Mouse (Mus musculus): ENCODE data around the gene Slc39a13.

Slc39a13 gene

DNA sequence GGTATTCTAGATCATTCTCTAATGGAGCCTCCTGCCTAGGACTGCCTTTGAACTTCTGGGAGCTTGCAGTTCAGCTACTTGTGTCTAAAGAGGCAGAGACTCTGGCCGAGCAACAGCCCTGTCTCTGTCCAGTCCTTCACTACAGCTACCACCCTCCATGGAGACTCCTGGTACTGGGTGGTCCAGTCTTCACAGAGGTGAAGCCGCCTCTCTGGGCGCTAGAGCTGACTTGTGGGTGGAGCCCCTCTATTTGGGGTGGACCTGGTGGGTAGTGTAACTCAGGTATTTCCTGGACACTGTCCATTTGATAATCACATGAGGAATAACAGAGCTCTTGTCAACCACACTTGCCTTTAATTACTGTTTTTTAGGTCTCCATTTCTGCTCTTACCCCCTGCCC, 50.3 kb downstream of the Slc39a13 start:
- Histone ChIP-seq H3K4me3 (replicated peaks; ENCODE audit: low read length) (no peak overlapping the region), H3K4me1 (replicated peaks; ENCODE audit: low read depth, low read length) (peaks cover 74% of the 10 kb centered on the region), H3K36me3 (ENCODE audit: insufficient read depth, low read length) (peaks cover 50% of the 10 kb centered on the region), H3K27me3 (ENCODE audit: insufficient read depth, low read length) (no peaks in the 10 kb centered on the region), H3K9me3 (ENCODE audit: low read length) (no peaks in the 10 kb centered on the region)
- TF ChIP-seq NANOG (IDR thresholded peaks at IDR 0.05; ENCODE audit: borderline replicate concordance, low read length) (no peak), POU5F1 (IDR thresholded peaks at IDR 0.05; ENCODE audit: borderline replicate concordance, low read length) (no peak), CTCF (conservative IDR thresholded peaks at IDR 0.05; ENCODE audit: low read length) (no peak)

DNA sequence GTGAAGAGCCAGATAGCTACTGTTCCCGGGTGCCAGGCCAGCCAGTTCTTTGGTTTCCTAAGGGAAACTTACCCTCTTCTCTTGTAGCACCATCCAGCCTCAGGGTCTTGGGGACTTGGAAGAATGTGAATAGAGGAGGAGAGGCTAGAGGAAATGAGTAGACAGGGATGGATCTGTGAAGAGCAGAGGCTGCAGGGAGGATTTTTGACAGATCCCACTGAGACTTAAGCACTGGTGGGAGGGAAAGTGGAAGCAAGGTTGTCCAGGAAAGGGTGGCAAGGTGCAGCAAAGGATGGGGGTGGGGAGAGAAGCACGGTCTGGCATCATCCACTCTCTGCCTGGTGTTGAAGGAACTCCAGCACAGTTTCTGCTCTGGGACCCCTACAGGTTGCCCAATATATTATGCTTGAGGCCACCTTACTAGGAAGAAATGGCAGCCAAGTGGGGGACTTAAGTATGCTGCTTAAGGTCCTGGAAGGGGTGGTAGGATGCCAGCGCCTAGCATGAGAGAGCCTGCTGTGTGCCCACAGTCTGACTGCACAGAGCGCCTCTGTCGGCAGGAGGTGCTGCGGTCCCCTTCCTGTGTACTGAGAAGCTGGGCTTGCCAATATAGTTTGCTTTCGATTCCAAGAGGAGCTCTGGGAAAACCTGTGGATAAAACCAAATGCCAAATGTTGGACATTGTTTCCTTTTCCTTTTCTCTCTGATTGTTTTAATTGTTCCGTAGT, 52.0 kb downstream of the Slc39a13 start:
- TF ChIP-seq POU5F1 (IDR thresholded peaks at IDR 0.05; ENCODE audit: borderline replicate concordance, low read length) (no peak), CTCF (conservative IDR thresholded peaks at IDR 0.05; ENCODE audit: low read length) (peak; percentile 22; the same call in 1 of the 2 replicates), NANOG (IDR thresholded peaks at IDR 0.05; ENCODE audit: borderline replicate concordance, low read length) (no peak)

DNA sequence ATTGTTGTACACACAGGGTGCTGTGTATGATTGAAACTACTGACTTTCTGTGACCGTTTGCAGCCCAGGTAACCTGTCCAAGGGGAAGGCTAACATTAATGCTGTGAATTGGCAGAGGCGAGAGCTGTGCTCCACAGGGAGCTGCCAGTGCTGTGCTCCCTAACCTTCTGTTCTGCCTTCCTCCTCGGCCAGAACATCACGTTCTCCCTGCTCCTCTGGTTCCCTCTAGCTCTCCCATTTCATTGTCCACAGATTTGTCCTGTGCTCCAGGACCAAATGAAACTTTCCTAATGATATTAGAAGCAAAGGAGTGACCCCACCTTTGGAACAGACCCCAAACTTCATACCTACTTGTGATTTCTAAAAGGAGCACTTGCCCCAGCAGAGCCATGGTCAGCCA, 54.8 kb downstream of the Slc39a13 start:
- Histone ChIP-seq H3K4me3 (replicated peaks; ENCODE audit: low read length) (no peak overlapping the region), H3K4me1 (replicated peaks; ENCODE audit: low read depth, low read length) (peaks cover 56% of the 10 kb centered on the region), H3K27me3 (ENCODE audit: insufficient read depth, low read length) (no peaks in the 10 kb centered on the region), H3K36me3 (ENCODE audit: insufficient read depth, low read length) (peaks cover 90% of the 10 kb centered on the region), H3K9me3 (ENCODE audit: low read length) (no peaks in the 10 kb centered on the region)
- TF ChIP-seq NANOG (IDR thresholded peaks at IDR 0.05; ENCODE audit: borderline replicate concordance, low read length) (no peak), POU5F1 (IDR thresholded peaks at IDR 0.05; ENCODE audit: borderline replicate concordance, low read length) (no peak), CTCF (conservative IDR thresholded peaks at IDR 0.05; ENCODE audit: low read length) (no peak)

More for the DNA sequence above, 52.0 kb downstream of the Slc39a13 start:
- H3K36me3 ChIP-seq (ENCODE audit: insufficient read depth, low read length): peaks cover 67% of the 10 kb centered on the region
- no peaks in the 10 kb centered on the region for H3K9me3 ChIP-seq (ENCODE audit: low read length)
- H3K4me3 ChIP-seq (replicated peaks; ENCODE audit: low read length): no peak overlapping the region
- no peaks in the 10 kb centered on the region for H3K27me3 ChIP-seq (ENCODE audit: insufficient read depth, low read length)
- peaks cover 57% of the 10 kb centered on the region for H3K4me1 ChIP-seq (replicated peaks; ENCODE audit: low read depth, low read length)

DNA sequence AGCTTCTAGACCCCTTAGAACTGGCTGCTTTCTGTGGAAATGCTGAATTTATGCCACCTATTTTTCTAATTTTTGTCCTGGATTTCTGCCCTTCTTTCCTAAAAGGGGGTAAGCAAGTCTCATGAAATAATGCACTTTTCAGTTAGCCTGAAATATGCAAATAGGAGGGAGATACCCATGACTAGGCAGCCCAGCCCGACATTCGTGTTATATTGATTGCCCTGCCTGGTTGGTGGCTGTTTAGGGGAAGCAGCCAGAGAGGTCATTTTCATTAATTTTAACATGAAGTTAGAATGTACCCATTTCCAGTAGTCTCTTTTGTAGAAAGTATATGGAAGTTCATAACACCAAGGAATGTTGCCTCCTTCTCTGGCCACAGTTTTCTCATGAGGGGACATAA, 56.3 kb downstream of the Slc39a13 start:
- H3K9me3 ChIP-seq (ENCODE audit: low read length): no peaks in the 10 kb centered on the region
- peaks cover 48% of the 10 kb centered on the region for H3K4me1 ChIP-seq (replicated peaks; ENCODE audit: low read depth, low read length)
- TF ChIP-seq NANOG (IDR thresholded peaks at IDR 0.05; ENCODE audit: borderline replicate concordance, low read length) (no peak), CTCF (conservative IDR thresholded peaks at IDR 0.05; ENCODE audit: low read length) (no peak), POU5F1 (IDR thresholded peaks at IDR 0.05; ENCODE audit: borderline replicate concordance, low read length) (no peak)
- no peak overlapping the region for H3K4me3 ChIP-seq (replicated peaks; ENCODE audit: low read length)
- no peaks in the 10 kb centered on the region for H3K27me3 ChIP-seq (ENCODE audit: insufficient read depth, low read length)
- peaks cover 96% of the 10 kb centered on the region for H3K36me3 ChIP-seq (ENCODE audit: insufficient read depth, low read length)

Data from E14TG2a.4 (cell line).